Mouse (Mus musculus): ENCODE data around the gene Rnase4.
"Not testable (repeated sequence)": the region's sequence is repeated elsewhere in the genome, so short reads cannot be mapped to it uniquely, and the experiment has no call there.

The Rnase4 gene

GRCm38 (mm10) chr14:51088970-51089673, 1.8 kb upstream of the Rnase4 start:
- DNase-seq (ENCODE audit: low read depth): peak; percentile 98

- no peak for DNase-seq (ENCODE audit: low read depth)
These were observed 1.2 kb upstream of the Rnase4 start for GRCm38 (mm10) chr14:51089674-51090076.

GRCm38 (mm10) chr14:51090077-51090781, 648 bp upstream of the Rnase4 start:
- no peak for DNase-seq (ENCODE audit: low read depth)

GRCm38 (mm10) chr14:51092073-51092620, 1.3 kb downstream of the Rnase4 start:
- DNase-seq (ENCODE audit: low read depth): no peak

- DNase-seq (ENCODE audit: low read depth): no peak
These were observed 2.6 kb downstream of the Rnase4 start for GRCm38 (mm10) chr14:51093496-51093895.

GRCm38 (mm10) chr14:51094096-51094875, 3.4 kb downstream of the Rnase4 start:
- DNase-seq (ENCODE audit: low read depth): no peak

GRCm38 (mm10) chr14:51094921-51095320, 4.0 kb downstream of the Rnase4 start:
- no peak for DNase-seq (ENCODE audit: low read depth)

GRCm38 (mm10) chr14:51095736-51096524, 5.1 kb downstream of the Rnase4 start:
- DNase-seq (ENCODE audit: low read depth): no peak

- not testable (repeated sequence) for DNase-seq (ENCODE audit: low read depth)
These were observed 7.4 kb downstream of the Rnase4 start for GRCm38 (mm10) chr14:51098300-51098699.

GRCm38 (mm10) chr14:51098921-51099320, 8.0 kb downstream of the Rnase4 start:
- no peak for DNase-seq (ENCODE audit: low read depth)

GRCm38 (mm10) chr14:51101284-51101683, 10.4 kb downstream of the Rnase4 start:
- DNase-seq (ENCODE audit: low read depth): no peak

- no peak for DNase-seq (ENCODE audit: low read depth)
These were observed 12.3 kb downstream of the Rnase4 start for GRCm38 (mm10) chr14:51103217-51103616.

GRCm38 (mm10) chr14:51104366-51104765, 13.5 kb downstream of the Rnase4 start:
- DNase-seq (ENCODE audit: low read depth): no peak

- DNase-seq (ENCODE audit: low read depth): no peak
These were observed 15.6 kb downstream of the Rnase4 start for GRCm38 (mm10) chr14:51106449-51106967.

- no peak for DNase-seq (ENCODE audit: low read depth)
These were observed 21.1 kb downstream of the Rnase4 start for GRCm38 (mm10) chr14:51111966-51112365.

GRCm38 (mm10) chr14:51113476-51113875, 22.6 kb downstream of the Rnase4 start:
- DNase-seq (ENCODE audit: low read depth): no peak

GRCm38 (mm10) chr14:51113916-51114560, 23.2 kb downstream of the Rnase4 start, which contains the start of gene Eddm3b:
Gene Eddm3b (plus strand): TSS chr14:51114426.
- no peak for DNase-seq (ENCODE audit: low read depth)

GRCm38 (mm10) chr14:51125684-51126083, 34.8 kb downstream of the Rnase4 start:
- DNase-seq (ENCODE audit: low read depth): no peak

GRCm38 (mm10) chr14:51127648-51128258, 36.9 kb downstream of the Rnase4 start:
- DNase-seq (ENCODE audit: low read depth): no peak

Measured in c-Kit-positive CD71-negative TER-119-negative erythroid progenitor cells, embryonic 14.5 days (primary cell).